Comparison of ENCODE assay signal across 9 mouse cellular contexts in the genomic region with DNA sequence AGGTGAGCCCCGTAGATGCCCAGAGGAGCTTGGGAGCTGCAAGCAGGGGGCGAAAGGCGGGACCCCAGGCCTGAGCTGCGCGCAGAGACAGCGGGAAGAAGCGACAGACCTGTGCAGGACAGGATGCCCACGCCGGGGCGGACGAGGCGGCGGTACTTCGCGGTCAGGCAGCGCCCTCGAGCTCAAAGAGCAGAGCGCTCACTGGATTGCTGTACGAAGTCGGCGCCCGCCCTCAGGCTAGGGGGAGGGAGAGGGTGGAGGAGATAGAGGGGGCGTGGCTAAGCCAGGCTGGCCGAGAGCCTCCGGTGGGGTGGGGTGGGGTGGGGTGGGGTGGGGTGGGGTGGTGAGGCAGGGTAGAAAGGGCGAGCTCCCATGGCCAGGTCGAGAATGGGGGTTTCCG. TPM values are rescaled to one million over a fixed set of nuclear protein-coding genes. Genes with fewer than 3 reads are reported as not detected.
DNase-seq lines count a peak whose midpoint lies in the region; ATAC-seq lines count a peak whose summit lies in the region.
"Had no signal": no experiment of that assay in that cellular context is flagged by ENCODE, and none has a peak within 500 bp of the region (broad histone marks: within the 10 kb centered on the region; RNA-seq: fewer than 3 reads in every experiment).

A gene (minus strand): TSS at position 276 of the 400 bp plus-strand sequence.

- under 1% methylated on average over 25 of the region's 28 CpGs for WGBS in kidney, embryonic 16.5 days
- 2% methylated on average over 21 of the region's 28 CpGs for WGBS in intestine, embryonic 15.5 days
- WGBS in midbrain, embryonic 16.5 days: 1% methylated on average over 20 of the region's 28 CpGs

- peaks cover 35% of the 10 kb centered on the region for H3K27me3 ChIP-seq in kidney, embryonic 16.5 days (ENCODE audit: insufficient read depth, low read length)
- H3K27me3 ChIP-seq in intestine, embryonic 15.5 days (replicated peaks): peaks cover 20% of the 10 kb centered on the region
- peaks cover 31% of the 10 kb centered on the region for H3K27me3 ChIP-seq in midbrain, embryonic 16.5 days (ENCODE audit: control insufficient read depth, insufficient read depth, low read depth, low read length)

- H3K4me3 ChIP-seq in kidney, embryonic 16.5 days (ENCODE audit: low read length): peak within 1 kb of the TSS; percentile 34
- H3K4me3 ChIP-seq in intestine, embryonic 15.5 days (replicated peaks): peak within 1 kb of the TSS; percentile 31
- H3K4me3 ChIP-seq in midbrain, embryonic 16.5 days (ENCODE audit: low read depth, low read length): peak within 1 kb of the TSS; percentile 41

- 0 out of 2 replicates have a peak, but pooled peaks have one; percentile 39 for ATAC-seq in kidney, embryonic 16.5 days (ENCODE audit: low FRiP score, low TSS enrichment)
- ATAC-seq in intestine, embryonic 15.5 days: peak; percentile 82
- no peak for ATAC-seq in midbrain, embryonic 16.5 days
- no peak for ATAC-seq in granulocyte monocyte progenitor cell, adult 5-6 weeks (replicated peaks; ENCODE audit: poor library complexity, severe bottlenecking)
- ATAC-seq: Patski had no signal

- H3K9ac ChIP-seq in kidney, embryonic 16.5 days (replicated peaks; ENCODE audit: low read length): peak within 1 kb of the TSS; percentile 49
- peak within 1 kb of the TSS; percentile 9; the same call in 1 of the 2 replicates for H3K9ac ChIP-seq in intestine, embryonic 15.5 days
- peak within 1 kb of the TSS; percentile 61 for H3K9ac ChIP-seq in midbrain, embryonic 16.5 days (ENCODE audit: low read depth, low read length)

- no peak for DNase-seq in kidney, adult 18-20 months
- peak; percentile 76 for DNase-seq in embryo, embryonic 11 days
- DNase-seq in cerebellum, adult 11-12 months: no peak
- no peak for DNase-seq in spleen, postnatal 14 days (ENCODE audit: low spot score in 2 of 2)

- H3K4me1 ChIP-seq in kidney, embryonic 16.5 days (ENCODE audit: insufficient read depth, low read length): peaks cover 7% of the 10 kb centered on the region
- H3K4me1 ChIP-seq in intestine, embryonic 15.5 days (replicated peaks): peaks cover 8% of the 10 kb centered on the region
- peaks cover 6% of the 10 kb centered on the region; the same call in 1 of the 2 replicates for H3K4me1 ChIP-seq in midbrain, embryonic 16.5 days (ENCODE audit: control insufficient read depth, insufficient read depth, low read length)

- peak within 1 kb of the TSS; percentile 58 for H3K4me2 ChIP-seq in kidney, embryonic 16.5 days (replicated peaks; ENCODE audit: low read depth, low read length)
- peak within 1 kb of the TSS; percentile 75 for H3K4me2 ChIP-seq in intestine, embryonic 15.5 days (replicated peaks)
- H3K4me2 ChIP-seq in midbrain, embryonic 16.5 days (ENCODE audit: low read length): peak within 1 kb of the TSS; percentile 59

- H3K36me3 ChIP-seq in kidney, embryonic 16.5 days (ENCODE audit: insufficient read depth, low read length): no peaks in the 10 kb centered on the region
- H3K36me3 ChIP-seq in intestine, embryonic 15.5 days: no peaks in the 10 kb centered on the region
- H3K36me3 ChIP-seq in midbrain, embryonic 16.5 days (ENCODE audit: control insufficient read depth, insufficient read depth, low read length): no peaks in the 10 kb centered on the region

- no peak within 1 kb of the TSS for H3K27ac ChIP-seq in kidney, embryonic 16.5 days (ENCODE audit: low read length)
- H3K27ac ChIP-seq in intestine, embryonic 15.5 days: no peak within 1 kb of the TSS
- no peak within 1 kb of the TSS for H3K27ac ChIP-seq in midbrain, embryonic 16.5 days (ENCODE audit: low read length)

- no peaks in the 10 kb centered on the region for H3K9me3 ChIP-seq in kidney, embryonic 16.5 days (ENCODE audit: low read length)
- no peaks in the 10 kb centered on the region for H3K9me3 ChIP-seq in intestine, embryonic 15.5 days
- H3K9me3 ChIP-seq in midbrain, embryonic 16.5 days (replicated peaks; ENCODE audit: control insufficient read depth, low read length, poor library complexity, severe bottlenecking): no peaks in the 10 kb centered on the region

RNA-seq across cellular contexts. Expression of the gene that starts here (rescaled TPM):
- polyA plus RNA-seq in kidney, embryonic 16.5 days (2015; fragmentation: Nextera tagmentation; extraction: Ambion mirVana): 0.13 TPM in 1 of 2 replicates, not detected in the other
- polyA plus RNA-seq in intestine, embryonic 15.5 days (2015; fragmentation: Nextera tagmentation; extraction: Ambion mirVana): 0.49 and 0.73 TPM in 2 replicates
- polyA plus RNA-seq in midbrain, embryonic 16.5 days (2015; fragmentation: Nextera tagmentation; extraction: Ambion mirVana): 0.88 and 1.4 TPM in 2 replicates
- total RNA-seq in granulocyte monocyte progenitor cell, adult 5-6 weeks (2014; fragmentation: Nextera tagmentation): not detected in 2 replicates
- total RNA-seq in granulocyte monocyte progenitor cell, adult 5-6 weeks (2017): not detected in 2 replicates
- polyA plus RNA-seq: Patski had no signal

Comparison
In these comparisons a context has a peak if more than half of its experiments do, and no peak if none do; other contexts are left out.
1. Peak in ATAC-seq, H3K4me3 ChIP-seq, H3K9ac ChIP-seq and H3K4me2 ChIP-seq in kidney, embryonic 16.5 days; RNA of the gene not detected or under 1 TPM.
2. Peak in ATAC-seq, H3K4me3 ChIP-seq, H3K9ac ChIP-seq and H3K4me2 ChIP-seq in intestine, embryonic 15.5 days; RNA of the gene not detected or under 1 TPM.
3. H3K9ac ChIP-seq: peak in every context shown above with its lines; median percentile 61 in midbrain, embryonic 16.5 days; 49 in kidney, embryonic 16.5 days; 9 in intestine, embryonic 15.5 days.